Mouse (Mus musculus): ENCODE measurements around the gene Rps27l. TPM values are rescaled to one million over a fixed set of nuclear protein-coding genes. Genes with fewer than 3 reads are reported as not detected.
A peak's percentile ranks its signal among the peaks of the same experiment; 100 is the strongest.

Rps27l gene
- total RNA-seq, 2 experiments from 2014 or later: 253 to 256 TPM

- DNase-seq: no peak
These were observed 25.2 kb upstream of the Rps27l start for GRCm38 (mm10) chr9:66920488-66921279.

- peak; percentile 28 for DNase-seq
These were observed 23.8 kb upstream of the Rps27l start for GRCm38 (mm10) chr9:66922076-66922475.

GRCm38 (mm10) chr9:66925853-66926252 lies 20.0 kb upstream of the Rps27l start:
- no peak for DNase-seq

GRCm38 (mm10) chr9:66927696-66928402 lies 18.0 kb upstream of the Rps27l start:
- no peak for DNase-seq

- no peak for DNase-seq
These were observed 15.5 kb upstream of the Rps27l start for GRCm38 (mm10) chr9:66930351-66930750.

- DNase-seq: no peak
These were observed 11.7 kb upstream of the Rps27l start for GRCm38 (mm10) chr9:66933869-66934808.

GRCm38 (mm10) chr9:66937507-66937906 lies 8.4 kb upstream of the Rps27l start:
- peak; percentile 59 for DNase-seq

GRCm38 (mm10) chr9:66938836-66939235 lies 7.0 kb upstream of the Rps27l start:
- DNase-seq: peak; percentile 57

- DNase-seq: no peak
These were observed 725 bp upstream of the Rps27l start for GRCm38 (mm10) chr9:66945161-66945560.

GRCm38 (mm10) chr9:66948536-66948935 lies 2.6 kb downstream of the Rps27l start:
- DNase-seq: no peak

GRCm38 (mm10) chr9:66952321-66952720 lies 6.4 kb downstream of the Rps27l start:
- no peak for DNase-seq

GRCm38 (mm10) chr9:66952886-66953285 lies 7.0 kb downstream of the Rps27l start:
- DNase-seq: no peak

- no peak for DNase-seq
These were observed 11.6 kb downstream of the Rps27l start for GRCm38 (mm10) chr9:66957451-66957850.

GRCm38 (mm10) chr9:66961478-66961877 lies 15.6 kb downstream of the Rps27l start:
- DNase-seq: no peak

- no peak for DNase-seq
These were observed 21.6 kb downstream of the Rps27l start for GRCm38 (mm10) chr9:66967492-66967891.

- no peak for DNase-seq
These were observed 25.2 kb downstream of the Rps27l start for GRCm38 (mm10) chr9:66971116-66971515.

GRCm38 (mm10) chr9:66974721-66975225 lies 28.9 kb downstream of the Rps27l start:
- DNase-seq: peak; percentile 86

GRCm38 (mm10) chr9:66975239-66975645 lies 29.4 kb downstream of the Rps27l start, which contains the start of gene Lactb:
Lactb (minus strand) TSS chr9:66975484.
- DNase-seq: peak; percentile 96

- no peak for DNase-seq
These were observed 31.2 kb downstream of the Rps27l start for GRCm38 (mm10) chr9:66977121-66977520.

- DNase-seq: no peak
These were observed 32.1 kb downstream of the Rps27l start for GRCm38 (mm10) chr9:66977982-66978381.

- DNase-seq: no peak
These were observed 32.6 kb downstream of the Rps27l start for GRCm38 (mm10) chr9:66978468-66978867.

GRCm38 (mm10) chr9:66980458-66980857 lies 34.6 kb downstream of the Rps27l start:
- DNase-seq: peak; percentile 84
